Mouse (Mus musculus): ENCODE data around the gene Pi4k2b.
"Not testable (repeated sequence)": the region's sequence is repeated elsewhere in the genome, so short reads cannot be mapped to it uniquely, and the experiment has no call there.

Gene Pi4k2b

GRCm38 (mm10) chr5:52741391-52742111 lies at the start of gene Pi4k2b:
Gene Pi4k2b (plus strand): TSS chr5:52741574.
- DNase-seq (ENCODE audit: low spot score in 2 of 2) = peak; percentile 75 to 83

- DNase-seq (ENCODE audit: low spot score in 2 of 2) = no peak
These were observed 44.1 kb upstream of the Pi4k2b start for GRCm38 (mm10) chr5:52697291-52697690.

GRCm38 (mm10) chr5:52697882-52698440 lies 43.4 kb upstream of the Pi4k2b start:
- not testable (repeated sequence) for DNase-seq (ENCODE audit: low spot score in 2 of 2)

GRCm38 (mm10) chr5:52704562-52704961 lies 36.8 kb upstream of the Pi4k2b start:
- no peak for DNase-seq (ENCODE audit: low spot score in 2 of 2)

- DNase-seq (ENCODE audit: low spot score in 2 of 2) = no peak
These were observed 28.7 kb upstream of the Pi4k2b start for GRCm38 (mm10) chr5:52712704-52713103.

- no peak for DNase-seq (ENCODE audit: low spot score in 2 of 2)
These were observed 24.5 kb upstream of the Pi4k2b start for GRCm38 (mm10) chr5:52716742-52717448.

GRCm38 (mm10) chr5:52721003-52721402 lies 20.4 kb upstream of the Pi4k2b start:
- DNase-seq (ENCODE audit: low spot score in 2 of 2) = no peak

- DNase-seq (ENCODE audit: low spot score in 2 of 2) = no peak
These were observed 13.6 kb upstream of the Pi4k2b start for GRCm38 (mm10) chr5:52727747-52728146.

- DNase-seq (ENCODE audit: low spot score in 2 of 2) = no peak
These were observed 8.6 kb upstream of the Pi4k2b start for GRCm38 (mm10) chr5:52732811-52733210.

- DNase-seq (ENCODE audit: low spot score in 2 of 2) = no peak
These were observed 5.3 kb upstream of the Pi4k2b start for GRCm38 (mm10) chr5:52736046-52736445.

GRCm38 (mm10) chr5:52742112-52742813 lies 889 bp downstream of the Pi4k2b start:
- peak; percentile 34 to 52 for DNase-seq (ENCODE audit: low spot score in 2 of 2)

GRCm38 (mm10) chr5:52743231-52743630 lies 1.9 kb downstream of the Pi4k2b start:
- DNase-seq (ENCODE audit: low spot score in 2 of 2) = no peak

GRCm38 (mm10) chr5:52746920-52747319 lies 5.5 kb downstream of the Pi4k2b start:
- no peak for DNase-seq (ENCODE audit: low spot score in 2 of 2)

- no peak for DNase-seq (ENCODE audit: low spot score in 2 of 2)
These were observed 7.4 kb downstream of the Pi4k2b start for GRCm38 (mm10) chr5:52748732-52749131.

GRCm38 (mm10) chr5:52753146-52753545 lies 11.8 kb downstream of the Pi4k2b start:
- DNase-seq (ENCODE audit: low spot score in 2 of 2) = no peak

GRCm38 (mm10) chr5:52754196-52754595 lies 12.8 kb downstream of the Pi4k2b start:
- DNase-seq (ENCODE audit: low spot score in 2 of 2) = no peak

GRCm38 (mm10) chr5:52755337-52755736 lies 14.0 kb downstream of the Pi4k2b start:
- no peak for DNase-seq (ENCODE audit: low spot score in 2 of 2)

GRCm38 (mm10) chr5:52755989-52756388 lies 14.6 kb downstream of the Pi4k2b start:
- DNase-seq (ENCODE audit: low spot score in 2 of 2) = no peak

GRCm38 (mm10) chr5:52762586-52762985 lies 21.2 kb downstream of the Pi4k2b start:
- no peak for DNase-seq (ENCODE audit: low spot score in 2 of 2)

- no peak for DNase-seq (ENCODE audit: low spot score in 2 of 2)
These were observed 32.9 kb downstream of the Pi4k2b start for GRCm38 (mm10) chr5:52774267-52774666.

- no peak for DNase-seq (ENCODE audit: low spot score in 2 of 2)
These were observed 33.9 kb downstream of the Pi4k2b start, which contains the start of gene Zcchc4 for GRCm38 (mm10) chr5:52775237-52775636. Gene Zcchc4 (plus strand): TSS chr5:52775409.

Data from natural killer cell, adult 2 months (primary cell).